Mouse (Mus musculus): ENCODE data around the gene Elk4.

Gene Elk4

DNA sequence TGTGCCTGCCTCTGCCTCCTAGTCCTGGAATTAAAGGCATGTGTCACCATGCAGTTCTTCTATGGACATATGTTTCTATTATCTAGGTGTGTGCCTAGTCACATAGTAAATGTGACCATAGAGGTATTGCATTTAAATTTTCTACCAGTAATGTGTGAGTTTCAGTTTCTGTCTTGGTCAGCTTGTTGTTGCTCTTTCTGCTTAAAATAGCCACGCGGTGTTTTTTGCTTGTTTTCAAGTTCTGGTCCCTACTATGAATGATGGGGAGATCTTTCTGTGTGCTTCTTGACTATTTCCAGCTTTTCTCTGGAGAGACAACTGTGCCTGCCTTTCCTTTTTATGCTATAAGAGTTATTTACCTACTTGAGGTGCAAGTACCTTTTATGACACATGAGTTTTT, 4.4 kb downstream of the Elk4 start:
- DNase-seq (ENCODE audit: extremely low read depth, insufficient read length, low spot score): no peak

DNA sequence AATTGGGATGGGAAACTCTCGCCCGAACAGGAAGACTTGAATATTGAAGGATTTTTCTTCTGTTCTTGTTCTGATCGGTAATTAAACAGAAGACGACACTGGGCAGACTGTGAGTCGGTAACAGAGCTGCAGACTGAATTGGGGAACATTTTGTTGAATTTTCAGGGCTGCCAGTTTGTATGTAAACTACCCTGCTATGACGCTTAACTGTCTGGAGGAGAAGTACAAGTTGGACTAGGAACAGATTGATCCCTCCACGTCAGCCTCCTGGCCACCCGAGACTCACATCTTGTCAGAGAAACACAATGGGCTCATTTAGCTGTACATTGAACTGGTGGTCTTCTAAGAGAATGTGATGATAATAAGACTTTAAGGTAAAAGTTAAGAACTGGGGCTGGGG, 5.5 kb downstream of the Elk4 start:
- DNase-seq (ENCODE audit: extremely low read depth, insufficient read length, low spot score): no peak

DNA sequence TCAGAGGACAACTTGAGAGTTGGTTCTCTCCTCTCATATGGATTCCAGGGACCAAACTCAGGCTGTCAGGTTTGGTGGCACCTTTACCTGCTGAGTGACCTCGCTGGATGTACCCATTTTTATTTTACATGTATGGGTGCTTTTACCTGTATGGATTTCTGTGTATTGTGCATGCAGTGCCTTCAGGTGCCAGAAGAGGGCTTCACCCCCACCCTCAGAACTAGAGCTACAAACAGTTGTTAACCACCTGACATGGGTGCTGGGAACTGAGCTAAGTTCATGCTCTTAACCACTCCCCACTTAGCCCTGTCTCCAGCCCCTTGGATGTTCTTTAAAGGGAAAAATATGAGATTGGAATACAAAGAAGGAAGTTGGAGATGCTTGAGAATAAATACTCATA, 7.4 kb downstream of the Elk4 start:
- no peak for DNase-seq (ENCODE audit: extremely low read depth, insufficient read length, low spot score)

DNA sequence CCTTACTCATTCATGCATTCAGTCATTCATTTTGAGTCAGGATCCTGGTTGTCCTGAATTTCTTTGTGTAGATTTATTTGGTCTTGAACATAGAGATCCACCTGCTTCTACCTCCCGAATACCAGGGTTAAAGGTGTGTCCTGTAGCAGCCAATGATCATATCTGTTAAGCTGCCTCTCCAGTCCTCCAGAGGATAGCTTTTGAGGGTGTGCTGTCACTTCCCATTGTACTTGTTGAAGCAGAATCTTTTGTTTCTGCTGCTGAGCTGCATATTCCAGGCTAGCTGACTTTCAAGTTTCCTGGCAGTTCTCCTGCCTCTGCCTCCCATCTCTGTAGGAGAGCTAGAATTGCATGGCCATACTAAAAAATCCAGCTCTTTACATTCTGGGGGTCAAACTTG, 9.3 kb downstream of the Elk4 start:
- no peak for DNase-seq (ENCODE audit: extremely low read depth, insufficient read length, low spot score)

DNA sequence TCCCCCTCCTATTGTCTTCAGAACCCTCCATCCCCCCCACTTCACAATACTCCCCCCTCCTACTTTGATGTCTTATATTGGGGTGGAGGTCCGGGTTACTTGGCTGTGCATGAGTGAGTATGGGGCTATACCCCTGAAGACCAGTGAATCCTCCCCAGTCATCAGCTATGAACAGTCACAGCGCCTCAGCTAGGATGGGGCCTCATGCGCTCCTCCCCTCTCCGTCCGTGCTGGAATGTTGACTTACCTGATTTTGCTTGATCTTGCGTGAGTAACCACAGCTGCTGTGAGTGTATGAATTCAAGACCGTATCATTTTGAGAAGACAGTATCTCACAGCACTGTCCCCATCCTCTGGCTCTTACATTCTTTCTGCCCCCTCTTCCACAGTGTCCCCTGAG, 12.5 kb downstream of the Elk4 start:
- no peak for DNase-seq (ENCODE audit: extremely low read depth, insufficient read length, low spot score)

DNA sequence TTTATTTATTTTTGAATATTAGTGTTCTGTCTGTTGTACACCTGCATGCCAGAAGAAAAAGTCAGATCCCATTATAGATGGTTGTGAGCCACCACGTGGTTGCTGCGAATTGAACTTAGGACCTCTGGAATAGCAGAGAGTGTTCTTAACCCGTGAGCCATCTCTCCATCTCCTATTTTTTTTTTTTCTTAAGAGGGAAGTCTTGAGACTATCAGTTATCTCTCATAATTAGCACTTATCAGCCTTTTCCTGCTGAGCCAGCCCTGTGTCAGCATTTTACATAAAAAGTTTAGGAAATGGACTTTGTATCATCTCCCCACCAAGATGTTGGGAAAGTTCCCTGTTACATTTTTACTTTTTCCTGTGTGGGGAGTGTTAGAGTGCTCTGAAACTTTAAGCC, 14.7 kb downstream of the Elk4 start:
- DNase-seq (ENCODE audit: extremely low read depth, insufficient read length, low spot score): no peak

DNA sequence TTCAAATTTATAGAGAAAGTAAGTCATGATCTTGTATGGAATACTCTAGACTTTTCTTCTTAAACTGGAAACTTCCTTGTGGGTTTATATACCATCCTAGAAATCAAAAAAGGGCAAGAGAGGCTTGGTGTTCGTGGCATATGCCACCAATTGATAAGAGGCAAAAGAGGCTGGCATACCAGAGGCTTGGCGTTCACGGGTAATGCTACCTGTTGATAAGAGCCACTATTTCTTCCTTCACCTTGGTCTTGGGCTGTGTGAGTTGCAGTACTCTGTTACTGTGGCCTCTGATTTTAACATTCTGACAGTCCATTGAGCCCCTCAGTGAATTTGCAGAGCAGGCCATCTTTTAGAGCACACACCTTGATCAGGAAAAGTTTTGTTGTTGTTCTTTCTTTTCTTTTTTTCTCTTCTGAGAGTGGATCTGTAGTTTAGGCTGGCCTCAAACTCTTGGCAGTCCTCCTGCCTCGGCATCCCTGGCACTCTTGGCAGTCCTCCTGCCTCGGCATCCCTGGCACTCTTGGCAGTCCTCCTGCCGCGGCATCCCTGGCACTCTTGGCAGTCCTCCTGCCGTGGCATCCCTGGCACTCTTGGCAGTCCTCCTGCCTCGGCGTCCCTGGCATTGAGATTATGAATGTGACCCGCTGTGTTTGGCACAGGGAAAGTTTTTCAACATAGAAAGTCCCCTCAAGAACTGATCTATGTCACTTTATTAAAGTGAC, 19.7 kb downstream of the Elk4 start:
- peak; percentile 23 for DNase-seq (ENCODE audit: extremely low read depth, insufficient read length, low spot score)

DNA sequence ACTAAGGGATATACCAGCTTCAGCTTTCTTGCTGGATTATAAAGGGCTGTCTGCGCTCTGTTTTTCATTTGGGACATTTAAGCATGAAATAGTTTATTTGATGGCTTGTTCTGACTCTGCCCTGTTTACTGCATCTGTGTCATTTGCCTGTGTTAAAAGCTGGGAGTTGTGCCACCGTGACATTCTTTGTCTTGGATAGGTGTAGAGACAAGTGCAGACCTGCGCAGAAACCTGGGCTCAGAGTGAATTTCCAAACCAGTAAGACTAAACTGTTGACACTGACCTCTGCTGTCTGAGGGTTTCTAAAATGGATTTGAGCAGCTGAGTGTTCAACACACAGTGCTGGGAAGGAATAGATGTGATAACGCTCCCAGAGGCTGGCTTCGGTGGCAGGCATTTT, 20.6 kb downstream of the Elk4 start:
- no peak for DNase-seq (ENCODE audit: extremely low read depth, insufficient read length, low spot score)

DNA sequence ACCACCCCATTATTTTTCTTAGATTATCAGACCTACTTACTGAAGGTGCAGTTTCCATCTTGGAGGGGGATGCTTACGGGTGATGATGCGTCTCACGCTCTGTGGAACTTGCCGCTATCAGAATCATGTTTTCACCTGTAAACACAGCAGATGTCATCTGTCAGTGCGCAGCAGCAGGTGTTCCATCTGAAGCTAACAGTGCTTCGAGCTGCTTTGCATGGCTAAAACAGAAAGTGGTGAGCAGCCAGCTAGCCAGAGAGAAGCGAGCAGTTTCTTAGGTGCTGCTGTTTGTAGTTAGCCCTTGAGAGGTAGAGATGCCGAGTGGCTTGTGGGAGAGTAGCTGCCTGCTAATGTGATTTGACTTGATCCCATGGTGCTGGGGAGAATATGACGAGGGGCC, 21.0 kb downstream of the Elk4 start:
- DNase-seq (ENCODE audit: extremely low read depth, insufficient read length, low spot score): no peak

DNA sequence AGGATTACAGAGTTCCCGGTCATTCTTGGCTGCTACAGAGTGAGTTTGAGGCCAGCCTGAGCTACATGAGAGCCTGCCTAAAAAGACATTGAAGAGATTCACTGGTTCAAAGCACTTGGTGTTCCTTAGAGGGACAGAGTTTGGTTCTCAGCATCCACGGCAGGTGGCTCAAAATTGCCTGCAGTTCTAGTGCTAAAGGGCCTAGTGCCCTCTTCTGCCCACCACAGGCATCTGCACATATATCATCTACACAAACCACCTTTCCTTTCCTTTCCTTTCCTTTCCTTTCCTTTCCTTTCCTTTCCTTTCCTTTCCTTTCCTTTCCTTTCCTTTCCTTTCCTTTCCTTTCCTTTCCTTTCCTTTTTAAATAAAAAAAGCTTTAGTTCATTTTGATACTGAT, 23.2 kb downstream of the Elk4 start:
- DNase-seq (ENCODE audit: extremely low read depth, insufficient read length, low spot score): no peak

DNA sequence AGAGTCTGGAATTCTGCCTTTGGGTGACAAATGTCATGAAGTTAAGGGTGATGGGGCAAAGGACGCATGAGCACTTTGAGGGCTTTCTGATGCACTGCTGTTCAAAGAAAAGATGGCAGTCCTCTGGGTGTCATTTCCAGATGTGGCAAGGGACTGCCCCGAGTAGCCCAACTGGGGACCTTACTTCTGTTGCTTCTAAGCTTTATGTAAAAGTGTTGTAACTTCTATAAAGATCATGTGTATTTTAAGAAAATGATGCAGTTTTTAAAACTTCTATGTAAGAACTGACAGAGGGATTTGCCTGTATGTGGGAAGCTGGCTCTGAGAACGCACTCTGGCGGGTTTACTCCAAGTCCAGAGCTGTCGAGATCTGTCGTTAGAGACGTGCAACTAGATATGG, 24.8 kb downstream of the Elk4 start:
- no peak for DNase-seq (ENCODE audit: extremely low read depth, insufficient read length, low spot score)

DNA sequence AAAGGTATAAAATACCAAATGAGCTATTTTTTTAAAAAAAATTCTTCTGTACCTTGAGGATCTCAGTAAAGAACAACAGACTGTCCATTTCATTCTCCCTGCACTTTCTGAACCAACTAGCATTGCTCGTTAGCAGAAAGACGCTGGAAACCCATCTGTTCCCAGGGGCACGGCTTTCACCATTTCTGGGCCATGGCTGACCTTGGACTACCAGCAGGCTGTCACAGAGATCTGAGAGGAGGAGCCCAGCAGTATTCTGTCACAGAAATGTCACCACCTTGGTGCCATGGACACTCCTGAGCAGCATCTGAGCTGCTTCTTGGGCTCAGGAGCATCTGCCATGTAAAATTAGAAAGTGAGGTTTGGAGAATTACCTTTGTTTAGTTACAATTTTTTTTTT, 30.3 kb downstream of the Elk4 start:
- no peak for DNase-seq (ENCODE audit: extremely low read depth, insufficient read length, low spot score)

DNA sequence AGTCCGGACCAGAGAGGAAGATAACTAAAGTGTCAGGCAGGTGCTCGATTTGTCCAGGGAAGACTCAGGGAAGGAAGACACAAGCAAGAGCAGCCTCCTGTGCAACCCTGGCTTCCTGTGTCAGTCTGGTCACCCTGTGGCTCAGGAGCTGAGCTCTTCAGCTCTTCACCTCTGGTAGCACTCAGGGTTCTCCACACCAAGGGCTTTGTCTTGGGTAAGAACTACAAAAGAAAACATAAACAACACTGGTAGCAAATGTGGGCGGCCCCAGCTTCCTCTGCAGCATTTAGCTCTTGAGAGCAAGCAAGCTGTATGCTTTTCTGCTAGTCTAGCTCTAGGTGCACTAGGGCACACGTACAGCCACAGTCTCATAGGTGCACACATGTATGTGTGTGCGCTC, 31.3 kb downstream of the Elk4 start:
- DNase-seq (ENCODE audit: extremely low read depth, insufficient read length, low spot score): no peak

DNA sequence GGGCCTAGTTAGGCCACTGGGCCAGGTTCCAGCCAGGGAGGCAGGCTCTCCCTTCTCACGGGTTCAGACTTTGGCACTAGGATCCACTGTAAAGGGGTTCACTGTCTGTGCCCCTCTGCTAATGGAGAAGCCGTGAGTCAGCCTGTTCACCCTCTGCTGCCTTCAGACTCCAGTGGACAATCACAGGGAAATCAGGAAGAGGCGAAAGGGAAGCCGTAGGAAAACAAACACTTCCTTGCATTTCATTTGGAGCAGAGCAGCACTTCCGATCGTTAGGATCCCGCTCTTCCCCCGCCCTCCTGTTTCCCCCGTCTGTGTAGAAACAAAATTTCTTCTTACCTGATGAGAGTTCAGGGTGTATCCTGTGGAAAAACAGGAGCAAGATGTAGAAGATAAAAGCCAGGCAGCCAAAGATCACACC, 32.8 kb downstream of the Elk4 start:
- DNase-seq (ENCODE audit: extremely low read depth, insufficient read length, low spot score): no peak

DNA sequence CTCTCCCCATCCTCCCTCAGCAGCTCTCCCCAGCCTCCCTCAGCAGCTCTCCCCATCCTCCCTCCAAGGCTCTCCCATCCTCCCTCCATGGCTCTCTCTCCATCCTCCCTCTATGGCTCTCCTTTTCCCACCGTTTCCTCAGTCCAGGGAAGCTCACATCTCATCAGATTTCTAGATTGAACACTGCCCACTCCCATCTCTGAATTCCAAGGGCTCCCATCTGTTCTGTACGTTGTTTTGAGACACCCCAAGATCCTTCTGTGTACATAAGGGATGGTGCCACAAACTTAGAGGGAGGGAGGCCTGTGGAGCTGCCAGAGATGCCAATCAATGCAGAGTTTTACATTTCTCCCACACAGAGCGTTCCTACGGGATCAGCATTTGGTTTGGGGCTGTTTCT, 36.4 kb downstream of the Elk4 start:
- DNase-seq (ENCODE audit: extremely low read depth, insufficient read length, low spot score): no peak

DNA sequence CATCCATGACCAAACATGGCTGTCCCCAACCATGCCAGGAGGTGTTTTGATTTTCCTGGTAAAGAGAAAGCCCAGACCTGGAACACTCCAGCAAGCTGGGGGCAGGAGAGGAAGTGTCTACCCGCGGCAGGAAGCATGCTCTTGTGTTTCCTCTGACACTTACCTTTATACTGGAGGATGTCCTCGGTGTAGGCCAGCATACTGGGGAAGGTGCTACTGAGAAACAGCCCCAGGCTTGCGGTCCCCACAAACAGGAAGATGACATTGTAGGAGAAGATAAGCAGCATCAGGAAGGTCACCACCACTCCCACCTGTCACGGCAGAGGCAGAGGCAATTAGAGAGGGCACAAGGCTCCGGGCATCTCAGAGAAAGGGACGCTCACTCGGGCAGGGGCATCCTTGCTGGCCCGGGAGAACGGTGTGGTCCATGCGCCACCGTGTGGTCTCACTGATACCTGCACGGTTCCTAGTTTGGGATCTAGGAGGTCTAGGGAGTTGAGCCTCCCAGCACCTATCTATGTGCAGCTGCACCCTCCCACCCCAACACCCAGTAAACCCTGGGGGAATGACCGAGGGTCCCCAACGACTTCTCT, 38.8 kb downstream of the Elk4 start:
- peak; percentile 32 for DNase-seq (ENCODE audit: extremely low read depth, insufficient read length, low spot score)

DNA sequence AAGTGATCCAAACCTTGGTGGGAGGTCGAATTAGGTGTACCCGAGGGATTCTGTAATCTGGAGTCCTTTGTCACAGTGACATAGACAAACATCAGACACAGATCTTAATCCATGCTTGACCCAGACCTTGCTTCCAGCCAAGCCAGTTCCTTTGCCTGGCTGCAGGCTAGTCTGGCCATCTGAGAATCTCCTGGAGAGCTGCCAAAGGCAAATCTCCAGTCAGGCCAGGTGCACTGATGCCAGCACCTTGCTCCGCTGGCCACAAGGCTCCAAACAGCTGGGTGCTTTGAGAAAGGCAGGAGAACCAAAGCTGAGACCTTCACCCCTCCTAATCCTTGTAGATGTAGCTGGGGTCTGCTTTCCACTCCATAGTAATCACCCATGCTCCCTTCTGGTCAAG, 44.3 kb downstream of the Elk4 start:
- DNase-seq (ENCODE audit: extremely low read depth, insufficient read length, low spot score): no peak

DNA sequence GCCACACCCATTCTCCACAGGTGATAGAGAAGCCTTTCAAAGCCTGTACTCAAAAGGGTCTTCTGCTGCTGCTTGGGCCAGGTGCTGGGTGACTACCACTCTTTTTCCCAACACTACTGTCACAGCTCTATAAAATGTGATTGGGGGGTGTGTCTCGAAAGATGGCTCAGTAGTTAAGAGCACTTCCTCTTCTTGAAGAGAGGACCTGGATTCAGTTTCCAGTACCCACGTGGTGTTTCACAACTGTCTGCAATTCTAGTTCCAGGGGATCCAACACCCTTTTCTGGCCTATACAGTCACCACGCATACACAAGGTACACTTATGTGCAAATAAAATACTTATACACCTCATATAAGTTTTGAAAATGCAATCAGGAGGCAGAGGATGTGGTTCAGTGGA, 47.0 kb downstream of the Elk4 start:
- no peak for DNase-seq (ENCODE audit: extremely low read depth, insufficient read length, low spot score)

DNA sequence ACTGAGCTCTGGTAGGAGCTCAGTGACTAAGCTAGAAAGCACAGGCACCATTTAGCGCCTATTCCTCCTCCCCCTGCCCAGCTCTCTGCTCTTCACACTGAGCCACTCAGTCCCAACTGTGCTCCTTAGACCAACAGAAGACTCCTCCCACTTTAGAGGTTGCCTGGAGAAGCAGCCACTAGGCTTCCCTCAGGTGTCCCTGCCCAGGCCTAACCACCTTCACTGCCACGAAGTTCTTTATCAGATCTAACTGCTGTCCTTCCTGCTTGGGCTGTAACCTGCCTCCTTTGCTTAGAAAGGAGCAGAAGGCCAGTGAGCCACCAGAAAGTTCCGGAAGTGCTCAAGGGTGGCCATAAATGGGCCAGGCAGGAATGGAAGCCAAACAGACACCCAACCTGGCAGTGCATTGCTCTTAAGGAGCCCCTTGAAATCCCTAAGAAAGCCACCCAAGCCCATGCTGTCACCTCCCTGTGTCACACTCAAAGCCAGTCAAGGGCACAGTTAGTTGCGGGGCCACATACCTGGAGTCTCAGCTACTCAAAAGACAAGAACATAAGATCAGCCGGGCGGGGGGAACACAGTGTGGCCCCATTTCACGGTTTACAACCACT, 47.8 kb downstream of the Elk4 start:
- no peak for DNase-seq (ENCODE audit: extremely low read depth, insufficient read length, low spot score)

DNA sequence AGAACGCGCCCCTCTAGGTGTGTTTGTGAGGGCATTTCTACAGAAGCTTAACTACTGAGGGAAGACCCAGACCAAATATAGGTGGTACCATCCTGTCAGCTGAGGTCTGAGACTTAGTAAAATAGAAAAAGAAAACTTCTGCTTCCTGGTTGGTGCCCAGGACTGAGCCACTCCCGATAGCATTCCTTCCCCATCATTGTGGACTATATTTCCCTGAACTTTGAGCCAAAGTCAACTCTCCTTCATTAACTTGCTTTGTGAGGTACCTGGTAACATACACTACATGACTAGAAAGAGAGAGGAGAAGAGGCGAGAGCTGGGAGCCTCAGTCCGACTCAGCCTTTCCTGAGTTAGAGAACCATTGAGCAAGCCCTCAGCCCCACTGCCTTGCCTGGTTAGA, 51.2 kb downstream of the Elk4 start:
- no peak for DNase-seq (ENCODE audit: extremely low read depth, insufficient read length, low spot score)

DNA sequence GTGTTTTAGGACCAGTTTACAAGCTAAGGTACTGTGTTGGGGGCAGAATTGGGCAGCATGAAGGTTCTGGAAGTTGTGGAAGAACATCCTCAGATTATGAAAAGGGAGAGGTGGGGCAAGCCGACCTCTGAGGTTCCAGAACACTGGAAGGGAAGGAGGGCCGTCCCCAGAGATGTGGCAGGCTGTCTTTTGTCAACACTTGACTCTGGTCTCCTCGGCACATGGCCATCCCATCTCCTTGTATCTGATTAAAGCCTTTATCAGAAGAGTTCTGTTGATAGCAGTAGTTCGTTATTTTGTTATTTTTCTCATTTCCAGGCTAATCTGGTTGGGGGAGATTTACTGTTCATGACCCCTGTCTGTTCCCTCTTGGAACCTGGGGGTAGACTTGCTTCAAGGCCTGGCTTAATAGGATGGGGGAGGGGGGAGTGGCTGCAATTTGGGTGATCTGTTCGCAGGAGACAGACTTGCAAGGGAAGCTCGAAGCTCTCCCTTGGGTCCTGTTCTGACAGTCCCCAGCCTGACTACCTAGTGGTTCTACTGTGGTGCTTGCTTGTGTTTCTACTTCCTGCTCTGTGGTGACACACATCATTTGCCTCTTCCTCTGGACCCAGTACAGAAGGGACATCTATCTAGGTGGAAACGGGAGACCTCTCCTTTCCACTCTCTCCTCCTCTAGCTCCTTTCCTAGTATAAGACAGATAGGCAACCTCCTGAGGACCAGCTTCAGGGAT, 52.8 kb downstream of the Elk4 start:
- no peak for DNase-seq (ENCODE audit: extremely low read depth, insufficient read length, low spot score)
